Mouse (Mus musculus): ENCODE data around the gene Mtfr1l. TPM values are rescaled to one million over a fixed set of nuclear protein-coding genes. Genes with fewer than 3 reads are reported as not detected.

Gene Mtfr1l
- 170 and 175 TPM in 2 replicates for polyA plus RNA-seq (2014; fragmentation: Nextera tagmentation; extraction: Ambion mirVana)

GRCm38 (mm10) chr4:134534932-134535786, at the start of gene Mtfr1l:
Mtfr1l (minus strand) TSS chr4:134535387.
- H3K36me3 ChIP-seq (ENCODE audit: control insufficient read depth, insufficient read depth, low read length), result peaks cover 45% of the 10 kb centered on the region
- peaks cover 16 to 34% of the 10 kb centered on the region in 2 experiments for H3K4me1 ChIP-seq (ENCODE audit: control insufficient read depth in 2 of 2, insufficient read depth in 2 of 2, low read length in 2 of 2)
- peak within 1 kb of the TSS; percentile 98 for H3K4me2 ChIP-seq (ENCODE audit: low read length)
- peak within 1 kb of the TSS; percentile 67 to 89 for H3K4me3 ChIP-seq (ENCODE audit: control insufficient read depth in 1 of 2, insufficient read depth in 1 of 2, low read depth in 1 of 2, low read length in 2 of 2)
- H3K9ac ChIP-seq (ENCODE audit: low read length), result peak within 1 kb of the TSS; percentile 85
- H3K27ac ChIP-seq (replicated peaks in 1 of 2; ENCODE audit: control insufficient read depth in 1 of 2, insufficient read depth in 1 of 2, low read depth in 2 of 2, low read length in 2 of 2), result peak within 1 kb of the TSS; percentile 78 to 93
- ATAC-seq (ENCODE audit: insufficient number of reproducible peaks, insufficient read depth, low FRiP score, low read depth), result peak; percentile 98
- no peaks in the 10 kb centered on the region for H3K27me3 ChIP-seq (ENCODE audit: control insufficient read depth, insufficient read depth, low read length)
- under 1% methylated on average over 71 of the region's 71 CpGs for WGBS
- H3K9me3 ChIP-seq (ENCODE audit: control insufficient read depth, low read length), result no peaks in the 10 kb centered on the region

GRCm38 (mm10) chr4:134583513-134583912, 48.3 kb upstream of the Mtfr1l start:
- H3K36me3 ChIP-seq (ENCODE audit: control insufficient read depth, insufficient read depth, low read length), result 0 out of 2 replicates have a peak, but pooled peaks cover 4% of the 10 kb centered on the region
- H3K4me2 ChIP-seq (ENCODE audit: low read length), result no peak overlapping the region
- no peak overlapping the region for H3K9ac ChIP-seq (ENCODE audit: low read length)
- 71% methylated on average over 3 of the region's 3 CpGs for WGBS
- H3K4me3 ChIP-seq (ENCODE audit: control insufficient read depth in 1 of 2, insufficient read depth in 1 of 2, low read depth in 1 of 2, low read length in 2 of 2), result no peak overlapping the region
- H3K27me3 ChIP-seq (ENCODE audit: control insufficient read depth, insufficient read depth, low read length), result no peaks in the 10 kb centered on the region
- peaks cover 29 to 36% of the 10 kb centered on the region in 2 experiments for H3K4me1 ChIP-seq (ENCODE audit: control insufficient read depth in 2 of 2, insufficient read depth in 2 of 2, low read length in 2 of 2)
- no peak overlapping the region for H3K27ac ChIP-seq (replicated peaks in 1 of 2; ENCODE audit: control insufficient read depth in 1 of 2, insufficient read depth in 1 of 2, low read depth in 2 of 2, low read length in 2 of 2)
- no peak for ATAC-seq (ENCODE audit: insufficient number of reproducible peaks, insufficient read depth, low FRiP score, low read depth)
- H3K9me3 ChIP-seq (ENCODE audit: control insufficient read depth, low read length), result no peaks in the 10 kb centered on the region

- 57% methylated on average over 8 of the region's 8 CpGs for WGBS
- H3K9me3 ChIP-seq (ENCODE audit: control insufficient read depth, low read length), result no peaks in the 10 kb centered on the region
- no peak overlapping the region for H3K4me3 ChIP-seq (ENCODE audit: control insufficient read depth in 1 of 2, insufficient read depth in 1 of 2, low read depth in 1 of 2, low read length in 2 of 2)
- H3K27me3 ChIP-seq (ENCODE audit: control insufficient read depth, insufficient read depth, low read length), result no peaks in the 10 kb centered on the region
- no peak for ATAC-seq (ENCODE audit: insufficient number of reproducible peaks, insufficient read depth, low FRiP score, low read depth)
- no peak overlapping the region for H3K27ac ChIP-seq (replicated peaks in 1 of 2; ENCODE audit: control insufficient read depth in 1 of 2, insufficient read depth in 1 of 2, low read depth in 2 of 2, low read length in 2 of 2)
- H3K36me3 ChIP-seq (ENCODE audit: control insufficient read depth, insufficient read depth, low read length), result 0 out of 2 replicates have a peak, but pooled peaks cover 5% of the 10 kb centered on the region
- H3K4me2 ChIP-seq (ENCODE audit: low read length), result no peak overlapping the region
- H3K4me1 ChIP-seq (ENCODE audit: control insufficient read depth in 2 of 2, insufficient read depth in 2 of 2, low read length in 2 of 2), result peaks cover 31 to 36% of the 10 kb centered on the region in 2 experiments
- no peak overlapping the region for H3K9ac ChIP-seq (ENCODE audit: low read length)
Observed at GRCm38 (mm10) chr4:134581365-134581764, 46.2 kb upstream of the Mtfr1l start.

GRCm38 (mm10) chr4:134580351-134581148, 45.4 kb upstream of the Mtfr1l start:
- no peak overlapping the region for H3K27ac ChIP-seq (replicated peaks in 1 of 2; ENCODE audit: control insufficient read depth in 1 of 2, insufficient read depth in 1 of 2, low read depth in 2 of 2, low read length in 2 of 2)

GRCm38 (mm10) chr4:134579620-134580019, 44.4 kb upstream of the Mtfr1l start:
- 5% methylated on average over 5 of the region's 5 CpGs for WGBS
- peak; percentile 46; the same call in 1 of the 2 replicates for ATAC-seq (ENCODE audit: insufficient number of reproducible peaks, insufficient read depth, low FRiP score, low read depth)
- 0 out of 2 replicates have a peak, but pooled peaks cover 18% of the 10 kb centered on the region for H3K36me3 ChIP-seq (ENCODE audit: control insufficient read depth, insufficient read depth, low read length)
- no peaks in the 10 kb centered on the region for H3K9me3 ChIP-seq (ENCODE audit: control insufficient read depth, low read length)
- H3K4me3 ChIP-seq (ENCODE audit: control insufficient read depth in 1 of 2, insufficient read depth in 1 of 2, low read depth in 1 of 2, low read length in 2 of 2), result peak overlapping the region in 1 of 2 experiments; percentile 26; a peak in 1 of 4 replicates
- peak overlapping the region; percentile 83 to 86 for H3K27ac ChIP-seq (replicated peaks in 1 of 2; ENCODE audit: control insufficient read depth in 1 of 2, insufficient read depth in 1 of 2, low read depth in 2 of 2, low read length in 2 of 2)
- peak overlapping the region; percentile 68 for H3K9ac ChIP-seq (ENCODE audit: low read length)
- peaks cover 28 to 36% of the 10 kb centered on the region in 2 experiments for H3K4me1 ChIP-seq (ENCODE audit: control insufficient read depth in 2 of 2, insufficient read depth in 2 of 2, low read length in 2 of 2)
- no peaks in the 10 kb centered on the region for H3K27me3 ChIP-seq (ENCODE audit: control insufficient read depth, insufficient read depth, low read length)
- peak overlapping the region; percentile 65 for H3K4me2 ChIP-seq (ENCODE audit: low read length)

More at GRCm38 (mm10) chr4:134580351-134581148, 45.4 kb upstream of the Mtfr1l start:
- Histone ChIP-seq H3K4me1 (ENCODE audit: control insufficient read depth in 2 of 2, insufficient read depth in 2 of 2, low read length in 2 of 2) (peaks cover 28 to 36% of the 10 kb centered on the region in 2 experiments), H3K27me3 (ENCODE audit: control insufficient read depth, insufficient read depth, low read length) (no peaks in the 10 kb centered on the region), H3K4me3 (ENCODE audit: control insufficient read depth in 1 of 2, insufficient read depth in 1 of 2, low read depth in 1 of 2, low read length in 2 of 2) (no peak overlapping the region), H3K9ac (ENCODE audit: low read length) (peak overlapping the region; percentile 68; the same call in 1 of the 2 replicates), H3K4me2 (ENCODE audit: low read length) (no peak overlapping the region), H3K36me3 (ENCODE audit: control insufficient read depth, insufficient read depth, low read length) (0 out of 2 replicates have a peak, but pooled peaks cover 9% of the 10 kb centered on the region), H3K9me3 (ENCODE audit: control insufficient read depth, low read length) (no peaks in the 10 kb centered on the region)
- ATAC-seq (ENCODE audit: insufficient number of reproducible peaks, insufficient read depth, low FRiP score, low read depth), result no peak
- 79% methylated on average over 15 of the region's 15 CpGs for WGBS

- WGBS, result 4% methylated on average over 11 of the region's 11 CpGs
- peak overlapping the region; percentile 65 for H3K4me2 ChIP-seq (ENCODE audit: low read length)
- H3K27ac ChIP-seq (replicated peaks in 1 of 2; ENCODE audit: control insufficient read depth in 1 of 2, insufficient read depth in 1 of 2, low read depth in 2 of 2, low read length in 2 of 2), result peak overlapping the region; percentile 83 to 86
- no peaks in the 10 kb centered on the region for H3K9me3 ChIP-seq (ENCODE audit: control insufficient read depth, low read length)
- H3K9ac ChIP-seq (ENCODE audit: low read length), result peak overlapping the region; percentile 68
- H3K27me3 ChIP-seq (ENCODE audit: control insufficient read depth, insufficient read depth, low read length), result no peaks in the 10 kb centered on the region
- peak overlapping the region; percentile 14 to 26; a peak in 3 of 4 replicates for H3K4me3 ChIP-seq (ENCODE audit: control insufficient read depth in 1 of 2, insufficient read depth in 1 of 2, low read depth in 1 of 2, low read length in 2 of 2)
- ATAC-seq (ENCODE audit: insufficient number of reproducible peaks, insufficient read depth, low FRiP score, low read depth), result peak; percentile 60
- H3K4me1 ChIP-seq (ENCODE audit: control insufficient read depth in 2 of 2, insufficient read depth in 2 of 2, low read length in 2 of 2), result peaks cover 28 to 36% of the 10 kb centered on the region in 2 experiments
- 0 out of 2 replicates have a peak, but pooled peaks cover 22% of the 10 kb centered on the region for H3K36me3 ChIP-seq (ENCODE audit: control insufficient read depth, insufficient read depth, low read length)
Observed at GRCm38 (mm10) chr4:134579212-134579611, 44.0 kb upstream of the Mtfr1l start.

GRCm38 (mm10) chr4:134578407-134578806, 43.2 kb upstream of the Mtfr1l start:
- Histone ChIP-seq H3K9me3 (ENCODE audit: control insufficient read depth, low read length) (no peaks in the 10 kb centered on the region), H3K4me3 (ENCODE audit: control insufficient read depth in 1 of 2, insufficient read depth in 1 of 2, low read depth in 1 of 2, low read length in 2 of 2) (peak overlapping the region in 1 of 2 experiments; percentile 26; a peak in 1 of 4 replicates), H3K27ac (replicated peaks in 1 of 2; ENCODE audit: control insufficient read depth in 1 of 2, insufficient read depth in 1 of 2, low read depth in 2 of 2, low read length in 2 of 2) (peak overlapping the region; percentile 83 to 86), H3K27me3 (ENCODE audit: control insufficient read depth, insufficient read depth, low read length) (no peaks in the 10 kb centered on the region), H3K4me1 (ENCODE audit: control insufficient read depth in 2 of 2, insufficient read depth in 2 of 2, low read length in 2 of 2) (peaks cover 28 to 34% of the 10 kb centered on the region in 2 experiments), H3K4me2 (ENCODE audit: low read length) (peak overlapping the region; percentile 65), H3K36me3 (ENCODE audit: control insufficient read depth, insufficient read depth, low read length) (0 out of 2 replicates have a peak, but pooled peaks cover 22% of the 10 kb centered on the region), H3K9ac (ENCODE audit: low read length) (peak overlapping the region; percentile 68; the same call in 1 of the 2 replicates)
- ATAC-seq (ENCODE audit: insufficient number of reproducible peaks, insufficient read depth, low FRiP score, low read depth), result peak; percentile 34
- WGBS, result 29% methylated on average over 5 of the region's 5 CpGs

All from heart, embryonic 14.5 days (tissue).